Mouse (Mus musculus): ENCODE results near the gene Stat4.

Stat4 gene

DNA sequence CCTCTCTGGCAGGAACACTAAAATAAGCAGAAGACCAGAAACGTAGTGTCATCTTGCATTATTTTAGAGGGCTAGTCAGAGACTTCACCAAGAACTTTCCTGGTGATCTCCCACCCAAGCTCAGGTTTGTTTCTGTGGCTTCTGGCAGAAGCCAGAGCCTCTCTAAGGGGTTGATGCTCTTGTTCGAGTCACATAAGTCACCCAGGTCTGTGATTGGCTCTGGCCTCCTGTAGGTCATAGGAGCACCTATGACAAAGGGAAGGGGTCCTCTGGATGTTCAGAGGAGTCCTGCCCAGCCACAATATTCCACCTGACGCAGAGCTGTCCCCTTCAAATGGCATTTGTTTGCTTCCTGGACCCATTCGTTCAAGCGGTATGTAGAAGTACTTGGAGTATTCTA lies at the start of gene Stat4:
Stat4 (plus strand) TSS at position 301 of the 400 bp plus-strand sequence.
- no peak for DNase-seq (ENCODE audit: extremely low spot score, low read depth, low spot score)

DNA sequence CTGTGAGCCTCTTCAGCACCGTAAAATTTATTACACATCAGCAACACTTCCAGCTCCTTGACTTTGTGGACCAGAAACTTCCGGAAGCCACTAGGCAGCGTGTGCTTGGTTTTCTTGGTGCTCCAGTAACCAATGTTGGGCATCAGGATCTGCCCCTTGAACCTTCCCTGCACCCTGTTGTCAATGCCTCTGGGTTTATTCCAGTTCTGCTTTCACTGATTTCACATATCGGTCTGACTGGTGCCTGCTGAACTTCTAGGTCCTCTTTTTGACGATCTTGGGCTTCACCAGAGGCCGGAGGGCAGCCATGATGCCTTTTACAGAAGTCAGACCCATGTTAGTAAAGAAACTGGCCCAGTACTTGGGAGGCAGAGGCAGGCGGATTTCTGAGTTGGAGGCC lies 48.6 kb upstream of the Stat4 start:
- DNase-seq (ENCODE audit: extremely low spot score, low read depth, low spot score): no peak

DNA sequence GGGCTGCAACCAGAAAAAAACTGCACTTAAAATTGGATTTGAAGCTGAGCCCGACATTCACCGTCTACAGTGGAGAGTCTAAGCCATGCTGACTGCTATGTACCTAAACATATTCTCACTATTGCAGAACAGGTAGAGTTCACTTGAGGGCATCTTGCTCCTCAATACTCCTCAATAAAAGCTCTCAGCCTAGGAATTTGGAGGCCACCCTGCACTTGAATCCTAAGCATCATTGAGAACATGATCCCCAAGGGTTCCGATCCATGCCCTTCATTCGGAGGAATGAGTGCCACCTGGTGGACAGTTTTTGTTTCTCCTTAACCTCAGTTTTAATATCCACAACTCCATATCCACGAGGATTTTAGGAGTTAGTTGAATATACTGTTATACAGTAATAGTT lies 42.2 kb upstream of the Stat4 start:
- DNase-seq (ENCODE audit: extremely low spot score, low read depth, low spot score): peak; percentile 62

DNA sequence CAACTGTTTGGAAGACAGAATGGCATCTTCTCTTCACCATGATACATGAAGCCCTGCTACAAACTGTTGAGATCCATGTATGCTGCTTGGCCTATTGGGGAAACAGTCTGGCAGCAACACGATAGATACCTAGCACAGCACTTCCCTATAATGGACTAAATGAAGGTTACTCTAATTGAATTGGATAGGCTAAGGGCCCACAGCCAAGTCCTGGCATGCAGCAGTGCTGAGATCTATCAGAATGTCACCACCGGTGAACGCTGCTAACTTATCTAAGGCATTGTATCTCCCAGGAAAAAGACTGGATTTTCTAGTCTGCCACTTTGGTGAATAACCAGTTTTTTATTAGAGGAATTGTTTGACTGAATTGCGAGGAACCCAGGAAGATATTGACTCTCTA lies 39.8 kb upstream of the Stat4 start:
- DNase-seq (ENCODE audit: extremely low spot score, low read depth, low spot score): no peak

GRCm38 (mm10) chr1:51964647-51965046 lies 22.3 kb upstream of the Stat4 start:
- no peak for DNase-seq (ENCODE audit: extremely low spot score, low read depth, low spot score)

DNA sequence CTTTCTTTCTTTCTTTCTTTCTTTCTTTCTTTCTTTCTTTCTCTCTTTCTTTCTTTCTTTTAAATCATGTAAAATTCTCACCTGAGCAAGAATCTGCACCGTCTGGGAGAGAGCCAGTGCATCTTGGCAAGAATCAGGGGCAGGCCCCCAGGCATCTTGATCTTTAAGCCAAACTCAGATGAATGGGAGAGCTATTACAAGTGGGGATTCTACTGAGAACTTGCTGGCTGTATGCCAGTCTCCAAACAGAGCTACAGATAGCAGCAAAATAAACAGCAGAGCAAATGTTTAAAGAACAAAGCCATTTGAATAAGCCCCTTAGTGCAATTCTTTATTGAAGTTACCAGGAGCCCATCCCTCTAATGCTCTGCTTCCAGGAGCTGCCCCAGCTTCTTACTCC lies 18.0 kb upstream of the Stat4 start:
- DNase-seq (ENCODE audit: extremely low spot score, low read depth, low spot score): no peak

- no peak for DNase-seq (ENCODE audit: extremely low spot score, low read depth, low spot score)
Observed at GRCm38 (mm10) chr1:51970182-51970581, 16.8 kb upstream of the Stat4 start.

GRCm38 (mm10) chr1:51975589-51975988 lies 11.4 kb upstream of the Stat4 start:
- no peak for DNase-seq (ENCODE audit: extremely low spot score, low read depth, low spot score)

DNA sequence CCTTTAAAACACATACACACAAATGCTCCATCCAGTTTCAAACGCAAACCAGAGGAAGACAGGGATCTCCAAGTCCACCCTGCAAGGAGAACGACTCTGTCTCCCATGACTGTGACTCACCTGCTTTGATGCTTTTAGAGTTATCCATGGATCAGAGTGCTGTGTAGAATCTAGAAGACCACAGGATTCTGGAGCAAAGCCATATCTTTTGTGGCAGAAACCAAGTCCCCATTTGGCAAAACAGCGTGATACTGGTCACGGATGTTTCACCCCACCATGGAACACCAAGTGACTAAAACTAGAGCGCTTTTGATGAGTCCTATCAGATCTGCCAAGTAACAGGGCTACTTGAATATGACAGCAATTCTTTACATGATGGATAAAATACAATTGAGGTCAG lies 7.9 kb upstream of the Stat4 start:
- DNase-seq (ENCODE audit: extremely low spot score, low read depth, low spot score): no peak

DNA sequence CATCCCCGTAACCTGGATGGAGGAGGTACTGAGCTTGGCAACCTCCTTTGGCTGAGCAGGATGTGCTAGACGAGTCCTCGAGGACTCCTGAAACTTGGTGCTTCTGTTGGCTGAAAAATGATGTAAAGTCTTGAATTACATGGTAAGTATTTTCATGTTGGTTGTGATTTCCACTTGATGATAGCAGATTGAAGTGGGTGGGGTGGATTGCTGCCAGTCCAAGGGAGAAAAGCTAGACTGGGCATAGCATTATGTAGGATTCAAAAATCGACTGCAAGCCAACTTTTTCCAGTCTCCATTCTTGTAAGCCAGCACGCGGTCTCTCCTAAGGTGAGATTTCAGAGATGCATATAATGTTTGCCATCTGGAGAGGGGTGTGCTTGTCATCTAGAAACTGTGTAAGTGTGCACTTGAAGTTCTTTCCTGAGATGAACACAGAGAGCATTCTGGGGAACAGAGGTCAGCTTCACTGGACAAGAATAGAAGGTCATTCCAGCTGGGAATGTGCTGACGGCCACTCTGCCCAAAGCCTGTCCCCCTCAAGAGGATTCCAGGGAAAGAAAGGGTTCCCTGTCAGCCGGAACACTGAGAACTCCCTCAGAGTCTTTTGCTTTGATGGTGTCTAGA lies 5.1 kb downstream of the Stat4 start:
- DNase-seq (ENCODE audit: extremely low spot score, low read depth, low spot score): no peak

DNA sequence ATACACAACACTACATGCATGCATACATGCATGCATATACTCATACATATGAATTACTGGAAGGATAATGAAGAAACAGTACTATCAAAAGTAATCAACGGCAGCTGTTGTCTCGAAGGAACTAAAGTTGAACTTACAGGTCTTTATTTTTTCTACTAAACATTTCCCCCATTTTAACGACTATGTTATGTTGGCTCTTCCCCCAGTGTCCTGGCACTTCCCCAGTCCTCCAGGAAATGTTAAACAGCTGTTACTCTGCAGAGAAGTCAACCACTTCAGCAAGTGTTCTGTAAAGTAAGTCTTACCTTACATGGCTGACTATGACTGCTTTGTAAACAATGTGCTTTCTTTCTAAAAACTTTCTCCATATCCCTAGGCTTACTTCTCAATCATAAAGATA lies 9.1 kb downstream of the Stat4 start:
- DNase-seq (ENCODE audit: extremely low spot score, low read depth, low spot score): no peak

DNA sequence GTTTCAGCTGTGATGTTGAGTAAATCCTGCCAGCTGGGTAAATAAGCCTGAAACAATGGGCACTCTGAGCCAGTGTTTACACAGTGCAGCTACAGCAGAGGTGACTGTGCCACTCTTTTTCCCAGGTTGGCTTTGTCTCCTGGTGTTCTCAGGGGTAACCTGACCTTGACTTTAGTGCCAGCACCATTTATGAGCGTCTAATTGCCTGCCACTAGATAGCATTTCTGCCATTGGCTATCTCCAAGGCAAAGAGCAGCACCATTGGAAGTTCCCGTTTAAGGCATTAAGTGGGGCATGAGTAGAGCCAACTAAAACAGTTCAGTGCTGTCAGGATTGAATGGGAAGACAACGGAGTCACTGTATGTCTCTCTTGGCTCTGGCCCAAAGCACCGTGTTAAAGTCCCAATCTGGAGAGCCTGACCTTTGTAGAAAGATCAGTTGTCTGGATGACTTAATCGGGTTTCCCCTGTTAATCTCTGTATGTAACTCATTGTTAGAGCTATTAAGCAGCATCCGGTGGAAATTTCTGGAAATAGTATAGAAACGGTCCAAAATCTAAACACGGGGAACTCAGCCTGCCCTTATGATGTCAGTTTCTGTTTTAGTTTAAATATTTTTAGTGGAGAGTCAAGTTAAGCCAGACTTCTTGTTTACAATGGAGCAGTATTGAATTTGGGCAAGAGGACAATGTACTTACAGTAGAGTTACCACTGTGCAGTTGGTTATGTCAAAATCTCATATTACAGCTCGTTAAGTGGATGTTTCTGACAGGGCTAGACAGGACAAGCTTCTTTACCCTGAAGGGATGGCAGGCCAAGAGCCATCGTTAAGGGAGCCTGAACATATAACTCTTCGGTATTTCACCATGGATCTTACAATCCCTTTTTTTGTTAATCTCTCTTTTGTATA lies 10.1 kb downstream of the Stat4 start:
- no peak for DNase-seq (ENCODE audit: extremely low spot score, low read depth, low spot score)

GRCm38 (mm10) chr1:51998542-51998941 lies 11.6 kb downstream of the Stat4 start:
- no peak for DNase-seq (ENCODE audit: extremely low spot score, low read depth, low spot score)

- DNase-seq (ENCODE audit: extremely low spot score, low read depth, low spot score): peak; percentile 62
Observed at GRCm38 (mm10) chr1:52004096-52004495, 17.1 kb downstream of the Stat4 start.

- no peak for DNase-seq (ENCODE audit: extremely low spot score, low read depth, low spot score)
Observed at GRCm38 (mm10) chr1:52008443-52008842, 21.5 kb downstream of the Stat4 start.

- DNase-seq (ENCODE audit: extremely low spot score, low read depth, low spot score): no peak
Observed at GRCm38 (mm10) chr1:52008947-52009346, 22.0 kb downstream of the Stat4 start.

DNA sequence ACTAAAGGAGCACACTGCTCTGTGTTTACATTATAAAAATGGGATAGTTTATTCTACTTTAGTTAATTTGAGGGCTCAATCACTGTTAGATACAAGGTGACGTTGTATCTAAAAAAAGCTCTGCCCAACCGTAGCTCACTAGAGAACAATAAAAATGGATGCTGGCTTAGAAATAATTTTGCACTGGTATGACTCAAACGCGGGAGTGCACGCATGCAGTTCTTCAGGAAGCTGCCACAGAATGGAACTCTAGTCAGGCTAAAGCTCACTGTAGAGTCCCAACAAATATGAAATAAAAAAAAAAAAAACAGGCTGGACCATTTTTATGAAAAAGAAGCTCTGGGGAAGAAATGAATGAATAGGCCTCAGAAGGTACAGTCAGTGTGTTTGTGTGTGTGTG lies 23.8 kb downstream of the Stat4 start:
- DNase-seq (ENCODE audit: extremely low spot score, low read depth, low spot score): no peak

GRCm38 (mm10) chr1:52011227-52011626 lies 24.3 kb downstream of the Stat4 start:
- no peak for DNase-seq (ENCODE audit: extremely low spot score, low read depth, low spot score)

DNA sequence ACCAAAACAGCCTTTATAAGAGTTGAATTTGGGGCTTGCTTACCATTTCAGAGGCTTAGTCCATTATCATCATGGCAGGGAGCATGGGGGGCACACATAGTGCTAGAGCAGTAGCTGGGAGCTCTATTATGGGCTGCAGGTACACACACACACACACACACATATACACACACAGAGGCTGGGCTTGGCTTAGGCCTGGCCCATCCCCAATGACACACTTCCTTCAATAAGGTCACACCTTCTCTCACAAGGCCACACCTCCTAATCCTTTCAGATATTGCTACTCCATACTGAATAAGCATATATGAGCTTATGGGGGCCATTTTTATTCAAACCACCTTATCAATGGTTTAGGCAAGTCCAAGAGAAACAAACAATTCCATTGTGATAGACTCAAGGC lies 25.3 kb downstream of the Stat4 start:
- DNase-seq (ENCODE audit: extremely low spot score, low read depth, low spot score): no peak

DNA sequence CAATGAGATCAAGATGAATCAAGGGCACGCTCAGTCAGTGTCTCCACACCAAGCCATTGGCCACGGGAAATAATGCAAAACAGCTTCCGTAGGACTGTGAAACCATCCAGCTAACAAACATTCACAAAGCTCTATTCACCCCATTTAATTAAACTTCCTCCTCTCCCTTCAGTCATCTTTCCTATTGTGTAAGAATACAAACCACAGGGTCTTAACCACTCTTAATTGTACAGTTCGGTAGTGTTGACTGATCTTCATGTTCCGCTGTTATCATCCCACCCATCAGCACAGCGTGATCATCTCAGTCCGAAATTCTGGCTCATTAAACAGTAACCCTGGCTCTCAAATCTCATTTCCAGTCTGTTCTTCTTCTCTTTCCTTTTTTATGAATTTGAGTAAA lies 25.8 kb downstream of the Stat4 start:
- no peak for DNase-seq (ENCODE audit: extremely low spot score, low read depth, low spot score)

DNA sequence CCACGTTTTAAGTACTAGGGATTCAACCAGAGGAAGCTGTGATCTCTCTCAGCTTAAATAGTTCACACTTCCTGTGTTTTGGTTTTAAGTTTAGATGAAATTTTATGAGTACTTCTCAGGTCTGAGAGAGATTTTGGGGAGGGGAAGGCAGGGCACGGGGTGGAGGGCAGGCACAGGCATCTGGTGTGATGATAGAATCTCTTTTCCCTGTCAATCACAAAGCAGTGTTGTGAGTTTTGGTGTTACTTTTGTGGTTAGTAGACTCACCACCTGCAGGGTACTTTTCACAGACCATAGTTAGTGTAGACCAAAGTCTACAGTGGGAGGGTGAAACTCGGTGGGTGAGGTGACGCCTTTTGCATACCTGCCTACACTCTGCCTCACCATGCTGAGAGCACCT lies 32.7 kb downstream of the Stat4 start:
- DNase-seq (ENCODE audit: extremely low spot score, low read depth, low spot score): no peak

- no peak for DNase-seq (ENCODE audit: extremely low spot score, low read depth, low spot score)
Observed at GRCm38 (mm10) chr1:52021936-52022725, 35.2 kb downstream of the Stat4 start.

Data from hindlimb bud, embryonic 11.5 days (tissue).